Mouse (Mus musculus): ENCODE data around the gene Acyp1.

DNA sequence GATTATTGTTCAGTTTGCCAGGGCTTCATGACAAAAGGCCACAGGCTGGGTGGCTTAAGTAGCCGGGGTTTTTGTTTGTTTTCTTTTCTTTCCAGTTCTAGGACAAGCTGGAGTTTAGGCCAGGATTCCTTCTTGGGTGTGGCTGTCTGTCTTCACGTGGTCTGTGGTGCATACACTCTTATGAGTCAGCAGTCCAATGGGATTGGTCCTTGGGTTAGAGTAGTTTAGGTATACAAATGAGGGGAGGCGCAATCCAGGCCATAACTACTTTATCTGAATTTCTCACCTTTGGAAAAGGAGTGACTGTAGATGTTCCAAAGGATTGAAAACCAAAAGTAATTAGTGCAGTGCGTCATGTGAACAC, 16.4 kb downstream of the Acyp1 start:
- TF ChIP-seq CTCF (IDR thresholded peaks at IDR 0.05; ENCODE audit: insufficient read depth, low read depth, low read length): no peak
- no peak for TF ChIP-seq POLR2A (IDR thresholded peaks at IDR 0.05; ENCODE audit: insufficient read depth, low read depth, low read length)
